Comparison of ENCODE assay signal across 8 mouse cellular contexts in the genomic region with DNA sequence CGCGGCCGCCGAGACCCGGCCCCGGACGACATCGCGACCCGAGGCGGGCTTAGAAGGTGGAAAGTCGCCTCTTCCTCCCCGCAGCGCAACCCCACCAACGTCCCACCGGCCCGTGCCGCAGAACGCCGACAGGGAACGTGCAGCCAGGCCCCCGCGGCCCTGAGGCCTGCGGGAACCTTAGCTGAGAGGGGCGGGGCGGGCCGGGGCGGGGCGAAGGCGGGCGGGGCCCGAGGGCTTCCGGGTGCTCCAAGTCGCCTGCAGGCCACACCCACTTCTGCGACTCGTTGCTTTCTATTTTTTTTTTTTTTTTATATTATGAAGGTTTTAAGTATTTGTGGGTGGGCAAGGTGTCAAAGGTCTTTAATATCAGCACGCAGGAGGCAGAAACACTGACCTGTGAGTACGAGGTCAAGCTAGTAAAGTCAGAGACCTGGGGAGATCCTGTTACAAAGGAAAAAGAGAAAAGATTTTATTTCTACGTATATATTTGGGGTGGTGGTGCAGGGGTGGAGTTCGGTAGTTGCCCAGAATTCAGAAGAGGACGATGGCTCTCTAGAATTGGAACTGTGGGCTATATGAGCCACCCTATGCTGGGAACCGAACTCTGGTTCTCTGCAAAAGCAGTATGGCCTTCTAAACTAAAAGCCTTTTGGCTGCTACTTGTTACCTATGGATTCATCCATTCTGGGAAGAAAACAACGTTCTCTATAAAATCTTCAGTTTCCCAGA. TPM values are rescaled to one million over a fixed set of nuclear protein-coding genes. Genes with fewer than 3 reads are reported as not detected.
DNase-seq lines count a peak whose midpoint lies in the region; ATAC-seq lines count a peak whose summit lies in the region.

No protein-coding gene starts in this region.

- H3K4me1 ChIP-seq in erythroblast, embryonic 14.5 days (ENCODE audit: control insufficient read depth): peaks cover 33% of the 10 kb centered on the region
- peaks cover 14% of the 10 kb centered on the region; the same call in 1 of the 2 replicates for H3K4me1 ChIP-seq in megakaryocyte, embryonic 14.5 days

- peak; percentile 64 to 86 for ATAC-seq in hematopoietic stem cell, adult 5-6 weeks (replicated peaks in 1 of 2; ENCODE audit: insufficient read depth in 1 of 2, low FRiP score in 2 of 2, low TSS enrichment in 1 of 2, low read depth in 1 of 2, poor library complexity in 2 of 2, severe bottlenecking in 2 of 2)

- H3K9me3 ChIP-seq in erythroblast, embryonic 14.5 days (ENCODE audit: control insufficient read depth, low read length): no peaks in the 10 kb centered on the region
- H3K9me3 ChIP-seq in megakaryocyte, embryonic 14.5 days: no peaks in the 10 kb centered on the region

- peak overlapping the region; percentile 90 for H3K4me3 ChIP-seq in erythroblast, embryonic 14.5 days (replicated peaks)
- H3K4me3 ChIP-seq in megakaryocyte, embryonic 14.5 days (replicated peaks): peak overlapping the region; percentile 99

- no peaks in the 10 kb centered on the region for H3K27me3 ChIP-seq in erythroblast, embryonic 14.5 days (ENCODE audit: control insufficient read depth)
- H3K27me3 ChIP-seq in megakaryocyte, embryonic 14.5 days (replicated peaks): no peaks in the 10 kb centered on the region

- peak; percentile 32 for DNase-seq in layer of hippocampus, adult 11-12 months (ENCODE audit: low spot score)
- no peak for DNase-seq in layer of hippocampus, adult 9-10 months (ENCODE audit: low spot score)
- peak; percentile 76 for DNase-seq in adrenal gland, postnatal 25 days
- peak; percentile 37 to 40 for DNase-seq in left cerebral cortex, postnatal 14 days (ENCODE audit: low spot score in 2 of 2)
- peak; percentile 59 for DNase-seq in right cerebral cortex, postnatal 25 days

- peaks cover 22% of the 10 kb centered on the region for H3K36me3 ChIP-seq in erythroblast, embryonic 14.5 days (ENCODE audit: control insufficient read depth)
- H3K36me3 ChIP-seq in megakaryocyte, embryonic 14.5 days (replicated peaks; ENCODE audit: low read length): peaks cover 26% of the 10 kb centered on the region

- intact Hi-C loops in left cerebral cortex, postnatal 14 days (cut with DNase I): no loop called here

RNA-seq across cellular contexts. Expression of gene Rp9, which starts 1.2 kb away (rescaled TPM):
- 38.4 and 42.4 TPM in 2 replicates for total RNA-seq in adrenal gland, postnatal 25 days (2021)
- 2.9 and 3.1 TPM in 2 replicates for polyA plus RNA-seq in erythroblast, embryonic 14.5 days (2012)
- total RNA-seq in hematopoietic stem cell, adult 5-6 weeks (2017): 173 and 179 TPM in 2 replicates
- 10 to 100 TPM; 39.3 to 42.0 TPM for total RNA-seq in left cerebral cortex, postnatal 14 days (2021)
- polyA plus RNA-seq in megakaryocyte, embryonic 14.5 days (2012; ENCODE audit: insufficient read depth, low replicate concordance): 29.7 and 44.5 TPM in 2 replicates

RNA-seq across cellular contexts. Expression of gene Bbs9, which starts 7.2 kb away (rescaled TPM):
- 11.3 and 15.3 TPM in 2 replicates for total RNA-seq in adrenal gland, postnatal 25 days (2021)
- 0.03 TPM in 1 of 2 replicates, not detected in the other for polyA plus RNA-seq in erythroblast, embryonic 14.5 days (2012)
- total RNA-seq in hematopoietic stem cell, adult 5-6 weeks (2017): 19.8 and 41.6 TPM in 2 replicates
- total RNA-seq in left cerebral cortex, postnatal 14 days (2021): 10 to 100 TPM; 24.6 to 28.3 TPM
- polyA plus RNA-seq in megakaryocyte, embryonic 14.5 days (2012; ENCODE audit: insufficient read depth, low replicate concordance): 2.3 TPM in 1 of 2 replicates, not detected in the other

RNA-seq across cellular contexts. Expression of gene Gm17545, which starts 14.2 kb away (rescaled TPM):
- total RNA-seq in adrenal gland, postnatal 25 days (2021): not detected in 2 replicates
- not detected in 2 replicates for polyA plus RNA-seq in erythroblast, embryonic 14.5 days (2012)
- total RNA-seq in hematopoietic stem cell, adult 5-6 weeks (2017): not detected in 2 replicates
- not detected for total RNA-seq in left cerebral cortex, postnatal 14 days (2021)
- polyA plus RNA-seq in megakaryocyte, embryonic 14.5 days (2012; ENCODE audit: insufficient read depth, low replicate concordance): not detected in 2 replicates

RNA-seq across cellular contexts. Expression of gene 9530077C05Rik, which starts 57.0 kb away (rescaled TPM):
- total RNA-seq in adrenal gland, postnatal 25 days (2021): 6.6 and 7.2 TPM in 2 replicates
- polyA plus RNA-seq in erythroblast, embryonic 14.5 days (2012): 0.07 and 0.16 TPM in 2 replicates
- 3.8 and 8.7 TPM in 2 replicates for total RNA-seq in hematopoietic stem cell, adult 5-6 weeks (2017)
- total RNA-seq in left cerebral cortex, postnatal 14 days (2021): 1 to 10 TPM; 7.4 to 8.1 TPM
- polyA plus RNA-seq in megakaryocyte, embryonic 14.5 days (2012; ENCODE audit: insufficient read depth, low replicate concordance): not detected in 2 replicates
